Mouse (Mus musculus): Measurements from ENCODE around the gene Arrb1. TPM values are rescaled to one million over a fixed set of nuclear protein-coding genes. Genes with fewer than 3 reads are reported as not detected.

The Arrb1 gene
- polyA plus RNA-seq, 1 experiment from 2014 or later, result 5.3 TPM

GRCm38 (mm10) chr7:99510087-99510501, 25.2 kb upstream of the Arrb1 start:
- no peaks in the 10 kb centered on the region for H3K27me3 ChIP-seq (ENCODE audit: control insufficient read depth, insufficient read depth, low read length)
- H3K9ac ChIP-seq (ENCODE audit: low read depth, low read length), result 0 out of 2 replicates have a peak overlapping the region, but pooled peaks have one; percentile 2
- H3K36me3 ChIP-seq (ENCODE audit: control insufficient read depth, insufficient read depth, low read length), result no peaks in the 10 kb centered on the region
- ATAC-seq (replicated peaks; ENCODE audit: insufficient number of reproducible peaks, low FRiP score, low TSS enrichment), result no peak
- no peak overlapping the region for H3K27ac ChIP-seq (ENCODE audit: low read depth, low read length)
- WGBS (ENCODE audit: insufficient replicate concordance), result 13% methylated on average over 8 of the region's 8 CpGs
- H3K4me2 ChIP-seq, result peak overlapping the region; percentile 39
- no peaks in the 10 kb centered on the region; the same call in 1 of the 2 replicates for H3K4me1 ChIP-seq (ENCODE audit: control insufficient read depth, insufficient read depth, low read length)
- H3K4me3 ChIP-seq (ENCODE audit: low read depth, low read length), result no peak overlapping the region
- no peaks in the 10 kb centered on the region for H3K9me3 ChIP-seq (replicated peaks; ENCODE audit: control insufficient read depth, low read length)

- WGBS (ENCODE audit: insufficient replicate concordance), result 51% methylated on average over 9 of the region's 9 CpGs
- Histone ChIP-seq H3K9ac (ENCODE audit: low read depth, low read length) (no peak overlapping the region), H3K9me3 (replicated peaks; ENCODE audit: control insufficient read depth, low read length) (no peaks in the 10 kb centered on the region), H3K4me2 (peak overlapping the region; percentile 17), H3K4me1 (ENCODE audit: control insufficient read depth, insufficient read depth, low read length) (peaks cover 13% of the 10 kb centered on the region), H3K4me3 (ENCODE audit: low read depth, low read length) (no peak overlapping the region), H3K27me3 (ENCODE audit: control insufficient read depth, insufficient read depth, low read length) (no peaks in the 10 kb centered on the region), H3K27ac (ENCODE audit: low read depth, low read length) (peak overlapping the region; percentile 74), H3K36me3 (ENCODE audit: control insufficient read depth, insufficient read depth, low read length) (no peaks in the 10 kb centered on the region)
- ATAC-seq (replicated peaks; ENCODE audit: insufficient number of reproducible peaks, low FRiP score, low TSS enrichment), result no peak; the same call in 1 of the 2 replicates
These were observed 19.0 kb upstream of the Arrb1 start for GRCm38 (mm10) chr7:99516092-99516813.

GRCm38 (mm10) chr7:99516814-99517157, 18.5 kb upstream of the Arrb1 start:
- ATAC-seq (replicated peaks; ENCODE audit: insufficient number of reproducible peaks, low FRiP score, low TSS enrichment), result peak; percentile 77
- H3K27me3 ChIP-seq (ENCODE audit: control insufficient read depth, insufficient read depth, low read length), result no peaks in the 10 kb centered on the region
- H3K4me1 ChIP-seq (ENCODE audit: control insufficient read depth, insufficient read depth, low read length), result peaks cover 13% of the 10 kb centered on the region
- WGBS (ENCODE audit: insufficient replicate concordance), result 27% methylated on average over 3 of the region's 3 CpGs
- H3K4me3 ChIP-seq (ENCODE audit: low read depth, low read length), result no peak overlapping the region
- no peaks in the 10 kb centered on the region for H3K9me3 ChIP-seq (replicated peaks; ENCODE audit: control insufficient read depth, low read length)
- peak overlapping the region; percentile 74 for H3K27ac ChIP-seq (ENCODE audit: low read depth, low read length)
- H3K36me3 ChIP-seq (ENCODE audit: control insufficient read depth, insufficient read depth, low read length), result no peaks in the 10 kb centered on the region
- peak overlapping the region; percentile 17 for H3K4me2 ChIP-seq
- H3K9ac ChIP-seq (ENCODE audit: low read depth, low read length), result no peak overlapping the region

GRCm38 (mm10) chr7:99518954-99519644, 16.2 kb upstream of the Arrb1 start:
- 52% methylated on average over 4 of the region's 4 CpGs for WGBS (ENCODE audit: insufficient replicate concordance)
- Histone ChIP-seq H3K4me2 (no peak overlapping the region), H3K9me3 (replicated peaks; ENCODE audit: control insufficient read depth, low read length) (no peaks in the 10 kb centered on the region), H3K36me3 (ENCODE audit: control insufficient read depth, insufficient read depth, low read length) (no peaks in the 10 kb centered on the region), H3K9ac (ENCODE audit: low read depth, low read length) (no peak overlapping the region), H3K27ac (ENCODE audit: low read depth, low read length) (no peak overlapping the region), H3K4me1 (ENCODE audit: control insufficient read depth, insufficient read depth, low read length) (peaks cover 13% of the 10 kb centered on the region), H3K27me3 (ENCODE audit: control insufficient read depth, insufficient read depth, low read length) (no peaks in the 10 kb centered on the region), H3K4me3 (ENCODE audit: low read depth, low read length) (no peak overlapping the region)
- ATAC-seq (replicated peaks; ENCODE audit: insufficient number of reproducible peaks, low FRiP score, low TSS enrichment), result no peak

GRCm38 (mm10) chr7:99523121-99523520, 12.1 kb upstream of the Arrb1 start:
- ATAC-seq (replicated peaks; ENCODE audit: insufficient number of reproducible peaks, low FRiP score, low TSS enrichment), result no peak
- no peaks in the 10 kb centered on the region for H3K4me1 ChIP-seq (ENCODE audit: control insufficient read depth, insufficient read depth, low read length)
- no peak overlapping the region for H3K9ac ChIP-seq (ENCODE audit: low read depth, low read length)
- H3K4me2 ChIP-seq, result no peak overlapping the region
- H3K27ac ChIP-seq (ENCODE audit: low read depth, low read length), result no peak overlapping the region
- H3K4me3 ChIP-seq (ENCODE audit: low read depth, low read length), result no peak overlapping the region
- no peaks in the 10 kb centered on the region for H3K36me3 ChIP-seq (ENCODE audit: control insufficient read depth, insufficient read depth, low read length)
- WGBS (ENCODE audit: insufficient replicate concordance), result 63% methylated on average over 8 of the region's 8 CpGs
- H3K9me3 ChIP-seq (replicated peaks; ENCODE audit: control insufficient read depth, low read length), result no peaks in the 10 kb centered on the region
- no peaks in the 10 kb centered on the region for H3K27me3 ChIP-seq (ENCODE audit: control insufficient read depth, insufficient read depth, low read length)

- H3K9me3 ChIP-seq (replicated peaks; ENCODE audit: control insufficient read depth, low read length), result no peaks in the 10 kb centered on the region
- H3K4me1 ChIP-seq (ENCODE audit: control insufficient read depth, insufficient read depth, low read length), result peaks cover 3% of the 10 kb centered on the region; the same call in 1 of the 2 replicates
- no peak overlapping the region for H3K27ac ChIP-seq (ENCODE audit: low read depth, low read length)
- H3K4me3 ChIP-seq (ENCODE audit: low read depth, low read length), result no peak overlapping the region
- no peaks in the 10 kb centered on the region for H3K27me3 ChIP-seq (ENCODE audit: control insufficient read depth, insufficient read depth, low read length)
- no peak overlapping the region for H3K4me2 ChIP-seq
- 73% methylated on average over 1 of the region's 1 CpGs for WGBS (ENCODE audit: insufficient replicate concordance)
- no peak for ATAC-seq (replicated peaks; ENCODE audit: insufficient number of reproducible peaks, low FRiP score, low TSS enrichment)
- H3K9ac ChIP-seq (ENCODE audit: low read depth, low read length), result no peak overlapping the region
- H3K36me3 ChIP-seq (ENCODE audit: control insufficient read depth, insufficient read depth, low read length), result no peaks in the 10 kb centered on the region
These were observed 11.4 kb upstream of the Arrb1 start for GRCm38 (mm10) chr7:99523837-99524236.

- Histone ChIP-seq H3K4me1 (ENCODE audit: control insufficient read depth, insufficient read depth, low read length) (peaks cover 9% of the 10 kb centered on the region), H3K27me3 (ENCODE audit: control insufficient read depth, insufficient read depth, low read length) (no peaks in the 10 kb centered on the region), H3K9ac (ENCODE audit: low read depth, low read length) (no peak overlapping the region), H3K4me3 (ENCODE audit: low read depth, low read length) (no peak overlapping the region), H3K36me3 (ENCODE audit: control insufficient read depth, insufficient read depth, low read length) (no peaks in the 10 kb centered on the region), H3K9me3 (replicated peaks; ENCODE audit: control insufficient read depth, low read length) (no peaks in the 10 kb centered on the region), H3K4me2 (no peak overlapping the region), H3K27ac (ENCODE audit: low read depth, low read length) (no peak overlapping the region)
- ATAC-seq (replicated peaks; ENCODE audit: insufficient number of reproducible peaks, low FRiP score, low TSS enrichment), result no peak
- 28% methylated on average over 2 of the region's 2 CpGs for WGBS (ENCODE audit: insufficient replicate concordance)
These were observed 6.7 kb upstream of the Arrb1 start for GRCm38 (mm10) chr7:99528547-99528946.

- Histone ChIP-seq H3K9me3 (replicated peaks; ENCODE audit: control insufficient read depth, low read length) (no peaks in the 10 kb centered on the region), H3K4me3 (ENCODE audit: low read depth, low read length) (no peak overlapping the region), H3K27me3 (ENCODE audit: control insufficient read depth, insufficient read depth, low read length) (no peaks in the 10 kb centered on the region), H3K4me1 (ENCODE audit: control insufficient read depth, insufficient read depth, low read length) (peaks cover 10% of the 10 kb centered on the region), H3K27ac (ENCODE audit: low read depth, low read length) (no peak overlapping the region), H3K36me3 (ENCODE audit: control insufficient read depth, insufficient read depth, low read length) (no peaks in the 10 kb centered on the region), H3K4me2 (no peak overlapping the region), H3K9ac (ENCODE audit: low read depth, low read length) (no peak overlapping the region)
- 27% methylated on average over 5 of the region's 5 CpGs for WGBS (ENCODE audit: insufficient replicate concordance)
- no peak for ATAC-seq (replicated peaks; ENCODE audit: insufficient number of reproducible peaks, low FRiP score, low TSS enrichment)
These were observed 5.9 kb upstream of the Arrb1 start for GRCm38 (mm10) chr7:99529410-99529809.
